Mouse (Mus musculus): ENCODE data around the gene Hspb1.
A peak's percentile ranks its signal among the peaks of the same experiment; 100 is the strongest.

Gene Hspb1

GRCm38 (mm10) chr5:135888405-135889215 lies 891 bp downstream of the Hspb1 start:
- peak; percentile 10 for DNase-seq

DNA sequence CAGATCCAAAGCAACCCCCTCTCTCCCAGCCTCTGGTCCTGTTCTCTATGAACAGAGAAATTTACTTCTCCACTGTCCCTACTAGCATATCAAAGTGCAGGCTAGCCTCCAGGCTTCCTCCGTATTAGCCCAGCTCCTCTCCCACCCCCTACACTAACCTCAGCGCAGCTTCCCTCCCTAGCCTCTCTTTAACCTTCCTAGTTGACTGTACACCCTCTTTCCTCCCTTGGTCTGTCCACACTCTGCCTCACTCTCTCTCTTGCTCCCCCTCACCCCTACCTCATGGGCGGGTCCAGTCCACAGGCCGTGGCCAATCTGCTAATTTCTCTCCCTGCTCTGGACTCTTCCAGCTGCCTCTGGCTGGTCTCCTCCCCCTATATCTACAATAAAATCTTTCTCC lies 2.6 kb downstream of the Hspb1 start:
- no peak for DNase-seq

DNA sequence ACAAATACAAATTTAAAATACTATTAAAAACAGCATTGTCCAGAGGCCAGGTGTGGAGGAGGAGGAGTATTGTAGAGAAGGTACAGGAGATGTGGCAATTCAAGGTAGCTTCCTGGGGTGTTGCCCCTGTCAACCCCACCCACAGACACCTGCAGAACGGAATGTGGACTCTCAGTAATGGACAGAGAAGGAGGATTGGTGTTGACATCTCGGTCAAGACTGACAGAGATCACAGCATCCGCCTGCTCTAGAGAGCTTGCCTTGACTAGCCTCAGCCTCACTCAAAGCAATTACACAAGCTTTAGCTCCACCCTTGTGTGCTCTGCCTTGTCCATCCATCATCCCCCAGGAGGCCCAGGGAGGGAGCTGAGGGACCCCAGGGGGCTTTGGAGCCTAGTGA lies 3.2 kb downstream of the Hspb1 start:
- DNase-seq: no peak

DNA sequence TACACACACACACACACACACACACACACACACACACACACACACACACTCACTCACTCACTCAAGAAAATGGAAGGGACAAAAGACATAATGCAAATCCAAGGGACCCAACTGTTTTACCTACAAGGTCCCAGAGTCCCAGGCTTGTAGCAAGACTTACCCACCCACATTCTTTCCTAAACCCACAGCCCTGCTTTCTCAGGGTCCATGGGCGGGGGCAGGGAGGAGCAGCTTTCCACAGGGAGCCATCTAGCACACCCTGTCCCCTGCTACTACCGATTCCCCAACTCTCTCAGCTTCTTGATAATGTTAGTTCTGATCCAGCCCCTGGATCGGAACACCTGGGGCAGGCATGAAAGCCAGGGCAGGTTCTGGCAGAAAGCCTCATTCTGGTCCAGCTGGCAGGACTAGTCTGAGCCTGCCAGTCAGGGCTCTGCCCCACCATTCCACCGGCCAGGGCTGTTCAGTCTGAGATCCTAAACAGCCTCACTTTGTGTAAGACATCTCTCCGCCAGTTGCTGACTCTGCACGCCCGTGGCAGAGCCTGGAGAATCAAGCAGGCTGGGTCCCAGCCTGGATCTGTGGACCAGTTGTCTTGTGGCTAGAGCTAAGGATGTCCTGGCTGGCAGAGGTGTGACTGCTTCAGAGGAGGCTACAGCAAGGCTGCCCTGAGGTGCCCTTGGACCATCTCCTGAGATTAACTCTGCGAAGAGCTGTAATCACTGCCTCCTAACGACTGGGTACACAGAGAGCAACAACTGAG lies 5.1 kb downstream of the Hspb1 start:
- DNase-seq: peak; percentile 8

GRCm38 (mm10) chr5:135894958-135895357 lies 7.2 kb downstream of the Hspb1 start:
- DNase-seq: no peak

DNA sequence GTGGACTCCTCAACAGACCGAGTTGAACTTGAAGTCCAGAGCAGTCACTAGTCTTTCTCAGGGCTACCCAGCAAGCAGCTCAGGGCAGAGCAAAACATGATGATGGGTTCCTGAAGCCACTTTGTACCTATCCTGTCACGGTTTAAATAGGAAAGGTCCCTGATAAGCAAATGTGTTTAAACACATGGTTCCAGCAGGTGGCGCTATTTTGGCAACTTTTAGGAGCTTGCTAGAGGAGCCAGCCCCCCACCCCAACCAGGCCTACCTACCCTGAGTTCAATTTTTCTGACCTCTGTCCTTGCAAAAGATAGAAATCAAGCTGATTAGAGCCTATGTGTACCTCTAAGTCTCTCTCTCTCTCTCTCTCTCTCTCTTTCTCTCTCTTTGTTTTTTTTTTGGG lies 10.3 kb downstream of the Hspb1 start:
- no peak for DNase-seq

GRCm38 (mm10) chr5:135898995-135899394 lies 11.3 kb downstream of the Hspb1 start:
- peak; percentile 10 for DNase-seq

- peak; percentile 41 for DNase-seq
Observed at GRCm38 (mm10) chr5:135899833-135900232, 12.1 kb downstream of the Hspb1 start.

DNA sequence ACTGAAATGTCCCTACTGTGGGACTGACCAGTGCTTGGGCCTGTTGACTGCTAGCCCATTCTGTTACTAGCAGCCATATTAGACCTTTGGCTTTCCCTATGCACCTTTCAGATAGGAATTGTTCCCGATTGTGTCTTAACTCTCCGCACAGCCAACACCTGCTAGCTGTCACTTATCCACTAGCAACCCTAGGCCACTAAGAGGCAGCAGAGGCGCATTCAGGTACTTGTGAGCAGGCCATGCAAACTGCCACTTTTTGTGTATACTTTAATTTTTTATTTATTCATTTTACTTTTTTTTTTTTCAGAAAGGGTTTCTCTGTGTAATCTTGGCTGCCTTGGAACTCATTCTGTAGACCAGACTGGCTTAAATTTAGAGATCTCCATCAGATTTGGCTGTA lies 13.0 kb downstream of the Hspb1 start:
- DNase-seq: no peak

DNA sequence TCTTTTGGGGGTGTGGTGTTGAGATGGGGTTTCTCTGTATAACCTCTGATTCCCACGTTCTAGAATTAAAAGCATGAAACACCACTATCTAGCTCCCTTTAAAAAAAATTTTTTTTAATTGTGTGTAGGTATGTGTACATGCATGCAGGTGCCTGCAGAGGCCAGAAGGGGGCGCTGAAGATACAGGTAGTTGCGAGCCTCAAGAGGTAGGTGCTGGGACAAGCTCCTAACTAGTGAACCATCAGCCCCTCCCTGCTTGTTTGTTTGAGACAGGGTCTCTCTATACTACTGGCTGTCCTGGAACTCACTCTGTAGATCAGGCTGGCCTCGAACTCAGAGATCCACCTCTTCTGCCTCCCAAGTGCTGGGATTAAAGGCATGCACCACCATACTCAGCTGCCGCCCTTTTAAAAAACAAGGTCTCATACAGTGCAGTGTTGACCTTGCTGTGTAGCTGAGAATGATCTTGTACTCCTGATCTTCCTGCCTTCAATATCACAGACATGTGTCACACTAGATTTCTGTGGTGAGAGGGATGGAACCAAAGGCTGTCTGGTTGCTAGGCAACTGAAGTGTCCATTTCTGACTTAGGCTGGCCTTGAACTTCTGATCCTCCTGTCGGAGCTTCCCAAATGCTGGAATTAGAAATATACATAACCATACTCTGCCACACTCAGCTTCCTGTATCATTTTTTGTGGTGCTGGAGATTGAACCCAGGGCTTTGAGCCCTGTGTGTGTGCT lies 13.8 kb downstream of the Hspb1 start:
- no peak for DNase-seq

- no peak for DNase-seq
Observed at GRCm38 (mm10) chr5:135903058-135903457, 15.3 kb downstream of the Hspb1 start.

DNA sequence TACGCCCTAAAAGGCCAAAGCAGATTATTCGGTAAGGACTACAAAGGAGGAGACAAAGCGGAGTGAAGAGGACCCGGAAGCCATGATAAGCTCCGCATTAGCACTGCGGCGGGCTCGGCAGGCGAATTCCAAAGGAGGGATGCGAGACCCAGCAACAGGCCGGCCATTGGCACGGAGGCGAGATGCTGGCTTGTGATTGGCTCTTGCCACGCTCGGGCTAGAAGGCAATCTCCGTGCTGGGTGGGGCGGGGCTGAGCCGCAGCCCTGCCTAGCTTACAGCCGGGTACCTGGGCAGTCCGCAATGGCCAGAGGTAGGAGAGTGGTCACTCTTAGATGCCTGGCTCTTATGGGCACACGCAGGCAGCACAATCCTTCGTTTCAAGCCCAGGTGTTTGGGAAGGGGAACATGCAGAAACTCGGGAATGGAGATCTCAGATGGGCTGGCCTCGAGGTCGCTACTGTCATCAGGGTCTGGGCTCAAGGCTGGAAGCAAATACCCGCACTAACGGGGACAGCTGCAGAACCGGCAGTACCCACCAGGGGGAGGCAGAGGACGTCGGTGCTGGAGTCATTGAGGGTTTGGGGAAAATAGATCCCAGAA lies 15.9 kb downstream of the Hspb1 start:
- DNase-seq: peak; percentile 99

GRCm38 (mm10) chr5:135904259-135904658 lies 16.5 kb downstream of the Hspb1 start:
- DNase-seq: no peak

DNA sequence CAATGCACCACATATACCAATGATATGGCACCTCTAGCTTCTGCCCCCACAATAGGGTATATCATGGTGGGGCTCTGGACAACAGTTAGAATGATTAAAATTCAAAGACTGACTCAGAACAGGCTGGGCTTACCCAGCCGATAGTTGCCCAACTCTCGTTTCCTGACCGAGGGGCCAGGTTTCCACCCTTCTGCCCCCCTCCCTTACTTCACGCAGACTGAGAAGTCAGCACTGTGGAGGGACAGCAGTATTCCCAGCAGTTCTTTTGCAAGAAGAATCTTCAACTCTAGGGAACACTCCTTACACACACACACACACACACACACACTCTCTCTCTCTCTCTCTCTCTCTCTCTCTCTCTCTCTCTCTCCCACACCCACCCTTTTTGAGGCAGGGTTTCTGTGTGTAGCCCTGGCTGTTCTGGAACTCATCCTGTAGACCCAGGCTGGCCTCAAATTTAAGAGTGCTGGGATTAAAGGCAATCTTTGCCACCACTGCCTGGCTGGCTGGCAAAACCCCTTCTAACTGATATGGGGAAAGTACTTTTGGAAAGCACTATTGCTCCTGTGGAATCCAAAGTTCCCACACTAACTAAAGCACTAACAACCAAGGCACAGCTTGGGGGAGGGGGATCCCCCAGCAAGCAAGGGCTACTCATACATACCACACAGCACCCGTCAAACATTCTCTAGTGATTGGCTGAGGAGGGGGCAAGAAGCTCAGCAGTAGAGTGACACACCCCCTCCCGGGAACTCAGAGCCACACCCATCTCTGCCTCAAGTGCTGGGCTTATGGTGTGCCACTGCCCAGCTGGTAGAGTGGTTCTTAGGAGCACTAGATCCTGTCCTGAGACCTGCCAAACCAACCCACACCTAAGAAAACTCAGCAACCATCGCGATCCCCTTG lies 17.9 kb downstream of the Hspb1 start:
- DNase-seq: no peak

DNA sequence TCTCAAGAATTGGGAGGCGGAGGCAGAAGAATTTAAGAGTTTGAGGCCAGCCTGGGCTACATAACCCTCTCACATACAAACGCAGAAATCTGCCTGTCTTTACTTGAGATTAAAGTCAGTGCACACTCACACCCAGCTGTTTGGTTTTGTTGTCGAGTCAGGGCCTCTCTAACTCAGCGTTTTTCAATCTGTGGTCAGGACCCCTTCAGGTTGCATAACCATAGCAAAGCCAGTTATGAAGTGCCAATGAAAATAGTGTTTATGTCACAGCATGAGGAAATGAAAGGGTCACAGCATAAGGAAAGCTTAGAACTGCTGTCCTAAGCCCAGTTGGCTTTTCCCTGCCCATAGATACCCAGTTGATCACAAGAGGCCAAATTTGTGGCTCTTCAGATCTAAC lies 19.1 kb downstream of the Hspb1 start:
- DNase-seq: no peak

GRCm38 (mm10) chr5:135907256-135907655 lies 19.5 kb downstream of the Hspb1 start:
- peak; percentile 27 for DNase-seq

GRCm38 (mm10) chr5:135908185-135908584 lies 20.5 kb downstream of the Hspb1 start:
- peak; percentile 24 for DNase-seq

GRCm38 (mm10) chr5:135908989-135909388 lies 21.3 kb downstream of the Hspb1 start:
- no peak for DNase-seq

DNA sequence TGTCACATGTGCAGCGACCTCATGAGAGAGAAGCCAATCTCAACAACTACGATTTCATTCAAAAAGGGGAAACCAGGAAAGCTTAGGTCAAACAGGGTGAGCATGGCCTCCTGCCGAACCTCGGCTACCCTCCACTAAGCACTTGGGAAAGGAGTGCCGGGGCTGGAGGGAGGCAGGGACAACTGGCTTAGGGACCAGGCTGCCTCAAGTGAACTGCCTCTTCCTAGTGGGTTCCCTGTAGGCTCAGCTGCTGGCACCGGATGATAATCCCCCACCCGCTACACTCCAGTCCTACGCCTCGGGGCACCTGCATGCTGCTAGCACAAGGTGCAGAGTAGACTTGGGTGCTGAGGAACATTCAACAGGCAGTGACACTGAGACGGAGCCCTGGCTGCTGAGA lies 21.9 kb downstream of the Hspb1 start:
- DNase-seq: peak; percentile 38

DNA sequence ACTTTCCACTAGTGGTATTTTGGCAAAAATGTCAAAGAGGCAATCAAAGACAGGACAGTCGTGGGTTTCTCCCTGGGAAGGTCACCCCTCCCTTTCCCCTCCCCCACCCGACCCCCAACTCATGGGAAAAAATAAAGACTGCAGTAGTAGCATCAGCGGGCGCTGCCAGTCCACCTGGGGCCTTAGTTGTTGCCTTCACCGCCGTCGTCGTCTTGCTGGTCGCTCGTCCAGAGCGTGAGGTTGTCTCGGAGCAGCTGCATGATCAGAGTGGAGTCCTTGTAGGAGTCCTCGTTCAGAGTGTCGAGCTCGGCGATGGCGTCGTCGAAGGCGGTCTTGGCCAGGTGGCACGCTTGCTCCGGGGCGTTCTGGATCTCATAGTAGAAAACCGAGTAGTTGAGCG lies 23.1 kb downstream of the Hspb1 start:
- peak; percentile 48 for DNase-seq

DNA sequence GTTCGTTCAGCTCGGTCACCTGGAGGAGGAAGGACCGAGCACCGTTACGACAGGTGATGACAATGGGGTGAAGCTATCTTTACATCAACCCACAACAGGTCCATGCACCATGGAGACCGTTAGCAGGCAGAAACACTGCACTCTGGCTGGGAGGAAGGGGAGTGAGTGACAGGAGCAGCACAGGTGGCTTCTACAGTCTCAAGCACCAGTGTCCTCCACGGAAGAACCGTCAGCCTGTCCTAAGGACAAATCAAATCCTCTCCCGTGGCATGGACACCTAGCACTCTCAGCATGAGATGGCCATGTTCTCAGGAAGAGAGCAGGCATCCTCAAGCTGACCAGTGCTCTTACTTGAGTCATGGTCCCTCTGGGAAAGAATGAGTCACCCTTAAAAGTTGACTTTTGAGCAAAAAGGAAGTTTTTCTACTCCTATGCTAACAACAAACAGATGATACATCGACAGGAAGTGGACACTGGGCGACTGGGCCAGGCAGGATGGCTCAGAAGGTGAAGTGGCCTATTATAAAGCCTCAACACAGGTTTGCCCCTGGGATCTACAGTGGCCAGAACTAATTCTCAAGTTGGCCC lies 24.0 kb downstream of the Hspb1 start:
- peak; percentile 27 for DNase-seq

DNA sequence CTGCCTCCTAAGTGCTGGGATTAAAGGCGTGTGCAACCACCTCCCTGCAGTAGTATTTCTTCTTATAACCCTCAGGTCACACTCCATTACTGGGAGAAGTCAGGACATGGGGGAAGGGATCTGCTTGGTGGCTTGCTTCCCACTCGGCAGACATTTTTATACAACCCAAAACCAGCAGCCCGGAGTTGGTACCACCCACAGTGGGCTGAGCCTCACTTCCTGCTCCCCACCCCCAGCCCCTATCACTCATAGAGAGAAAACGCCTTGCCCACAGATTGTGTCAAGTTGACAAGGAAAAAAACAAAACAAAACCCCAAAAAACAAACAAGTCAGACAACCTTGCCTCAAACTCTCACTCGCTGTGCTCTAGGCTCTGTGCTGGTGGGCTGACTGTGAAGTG lies 25.5 kb downstream of the Hspb1 start:
- DNase-seq: peak; percentile 30
